ENCODE assay signal across 9 mouse cellular contexts in genomic region chr17:86249499-86250405, GRCm38 (mm10).
DNase-seq lines count a peak whose midpoint lies in the region; ATAC-seq and TF ChIP-seq lines count a peak whose summit lies in the region.
"Had no signal": no experiment of that assay in that cellular context is flagged by ENCODE, and none has a peak within 500 bp of the region (broad histone marks: within the 10 kb centered on the region; RNA-seq: fewer than 3 reads in every experiment).

No protein-coding gene starts in this region.

- no peaks in the 10 kb centered on the region for H3K27me3 ChIP-seq in lung, embryonic 16.5 days (ENCODE audit: control insufficient read depth, insufficient read depth, low read depth, low read length)
- no peaks in the 10 kb centered on the region for H3K27me3 ChIP-seq in forebrain, postnatal 0 days (ENCODE audit: insufficient read depth, low read length)

- H3K4me2 ChIP-seq in lung, embryonic 16.5 days (ENCODE audit: low read depth, low read length), result no peak overlapping the region
- H3K4me2 ChIP-seq in forebrain, postnatal 0 days (ENCODE audit: low read depth), result no peak overlapping the region

- no peak overlapping the region for H3K9ac ChIP-seq in lung, embryonic 16.5 days (ENCODE audit: low read length)
- no peak overlapping the region for H3K9ac ChIP-seq in forebrain, postnatal 0 days

- no peaks in the 10 kb centered on the region; the same call in 1 of the 2 replicates for H3K4me1 ChIP-seq in lung, embryonic 16.5 days (replicated peaks; ENCODE audit: control insufficient read depth, insufficient read depth, low read length)
- peaks cover 6% of the 10 kb centered on the region; the same call in 1 of the 2 replicates for H3K4me1 ChIP-seq in lung, adult 2 months (ENCODE audit: control insufficient read depth, insufficient read depth, low read length)
- H3K4me1 ChIP-seq in forebrain, postnatal 0 days (ENCODE audit: insufficient read depth), result peaks cover 12% of the 10 kb centered on the region

- 64% methylated on average over 21 of the region's 21 CpGs for WGBS in lung, embryonic 16.5 days
- WGBS in lung, adult 2 months, result 64% methylated on average over 21 of the region's 21 CpGs
- 59% methylated on average over 21 of the region's 21 CpGs for WGBS in forebrain, postnatal 0 days

- H3K4me3 ChIP-seq in lung, embryonic 16.5 days (ENCODE audit: low read length), result no peak overlapping the region
- H3K4me3 ChIP-seq in lung, adult 2 months (replicated peaks; ENCODE audit: extremely low read depth, low read depth, low read length), result no peak overlapping the region
- no peak overlapping the region for H3K4me3 ChIP-seq in forebrain, postnatal 0 days (ENCODE audit: low read depth, low read length)

- DNase-seq in lung, adult 2 months, result no peak
- peak; percentile 69 for DNase-seq in forebrain, postnatal 0 days
- peak; percentile 56 to 60 for DNase-seq in layer of hippocampus, postnatal 25 days (ENCODE audit: extremely low spot score in 1 of 2, low spot score in 1 of 2)
- DNase-seq in right cerebral cortex, postnatal 14 days, result peak; percentile 78
- no peak for DNase-seq in adrenal gland, adult 18-20 months (ENCODE audit: low spot score in 2 of 2)
- DNase-seq in adipocyte (ENCODE audit: low spot score) (no peak), liver (no peak)

- no peaks in the 10 kb centered on the region for H3K36me3 ChIP-seq in lung, embryonic 16.5 days (ENCODE audit: control insufficient read depth, insufficient read depth, low read length)
- no peaks in the 10 kb centered on the region for H3K36me3 ChIP-seq in forebrain, postnatal 0 days (ENCODE audit: insufficient read depth)

- H3K9me3 ChIP-seq in lung, embryonic 16.5 days (ENCODE audit: control insufficient read depth, low read length), result peaks cover 4% of the 10 kb centered on the region
- H3K9me3 ChIP-seq in forebrain, postnatal 0 days (ENCODE audit: low read length), result no peaks in the 10 kb centered on the region

- no peak overlapping the region for H3K27ac ChIP-seq in lung, embryonic 16.5 days (ENCODE audit: low read length)
- H3K27ac ChIP-seq in forebrain, postnatal 0 days (ENCODE audit: low read depth, low read length), result peak overlapping the region; percentile 68
- H3K27ac ChIP-seq: kidney, postnatal 0 days had no signal

- TF ChIP-seq POLR2A in lung, adult 2 months (IDR thresholded peaks at IDR 0.05; ENCODE audit: borderline replicate concordance, extremely low read depth, low read depth, low read length), result no peak

- ATAC-seq in lung, embryonic 16.5 days (ENCODE audit: low read depth), result peak; percentile 20; the same call in 1 of the 2 replicates
- ATAC-seq in forebrain, postnatal 0 days, result peak; percentile 23

- TF ChIP-seq CTCF in lung, adult 2 months (IDR thresholded peaks at IDR 0.05; ENCODE audit: insufficient read depth, low read length), result no peak
- no peak for TF ChIP-seq CTCF in forebrain, postnatal 0 days (IDR thresholded peaks at IDR 0.05; ENCODE audit: low read depth)

Comparison
In these comparisons a context has a peak if more than half of its experiments do, and no peak if none do; other contexts are left out.
1. DNase-seq: peak in forebrain, postnatal 0 days (single experiment), layer of hippocampus, postnatal 25 days (2 of 2) and right cerebral cortex, postnatal 14 days (single experiment); none in lung, adult 2 months (single experiment), adrenal gland, adult 18-20 months (0 of 2), adipocyte (single experiment) and liver (single experiment).